Mouse (Mus musculus): Measurements from ENCODE around the gene Guk1.

- TF ChIP-seq CTCF (IDR thresholded peaks at IDR 0.05; ENCODE audit: low read depth, low read length), result no peak
- no peak for TF ChIP-seq POLR2A (IDR thresholded peaks at IDR 0.05; ENCODE audit: extremely low read depth, insufficient read depth, low read length)
Observed at GRCm38 (mm10) chr11:59176921-59177320, 15.1 kb downstream of the Guk1 start.

Measured in liver, adult 2 months (tissue).